Mouse (Mus musculus): ENCODE measurements around the gene Serpinb8.
A peak's percentile ranks its signal among the peaks of the same experiment; 100 is the strongest.

The Serpinb8 gene

DNA sequence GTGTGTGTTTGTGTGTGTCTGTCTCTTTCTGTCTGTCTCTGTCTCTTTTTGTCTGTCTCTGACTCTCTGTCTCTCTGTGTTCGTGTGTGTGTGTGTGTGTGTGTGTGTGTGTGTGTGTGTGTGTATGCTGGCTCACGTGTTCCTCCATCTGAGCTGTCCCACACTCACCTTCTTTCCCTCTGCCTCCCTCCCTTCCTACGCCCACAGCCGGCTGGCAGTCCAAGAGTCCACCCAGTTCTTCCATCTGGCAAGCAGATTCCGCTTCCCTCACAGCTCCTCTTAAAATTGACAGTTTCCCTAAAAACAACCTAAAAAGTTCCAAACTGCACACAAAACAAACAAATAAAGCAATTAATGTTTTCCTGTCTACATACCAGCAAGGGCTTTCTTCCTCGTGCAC lies 55.3 kb downstream of the Serpinb8 start:
- peak; percentile 37 for DNase-seq

DNA sequence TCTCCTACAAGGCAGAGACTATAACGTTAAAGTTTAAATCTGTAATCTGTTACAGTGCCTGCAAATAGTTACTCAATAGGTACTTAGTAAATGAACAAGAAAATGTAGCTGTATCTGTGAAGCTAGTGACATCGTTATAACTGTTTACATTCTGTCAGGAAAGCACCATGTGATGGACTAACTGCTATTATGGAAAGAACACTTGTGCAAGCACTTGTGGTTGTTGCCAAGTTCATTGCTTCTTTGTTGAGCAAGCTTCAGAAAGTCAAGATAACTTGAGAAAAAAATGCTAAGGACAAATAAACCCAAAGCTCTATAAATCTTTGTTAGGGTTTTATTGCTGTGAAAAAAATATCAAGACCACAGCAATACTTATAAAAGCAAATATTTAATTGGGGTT lies 67.9 kb downstream of the Serpinb8 start:
- no peak for DNase-seq

All from kidney, postnatal 14 days (tissue).